In the genomic region with DNA sequence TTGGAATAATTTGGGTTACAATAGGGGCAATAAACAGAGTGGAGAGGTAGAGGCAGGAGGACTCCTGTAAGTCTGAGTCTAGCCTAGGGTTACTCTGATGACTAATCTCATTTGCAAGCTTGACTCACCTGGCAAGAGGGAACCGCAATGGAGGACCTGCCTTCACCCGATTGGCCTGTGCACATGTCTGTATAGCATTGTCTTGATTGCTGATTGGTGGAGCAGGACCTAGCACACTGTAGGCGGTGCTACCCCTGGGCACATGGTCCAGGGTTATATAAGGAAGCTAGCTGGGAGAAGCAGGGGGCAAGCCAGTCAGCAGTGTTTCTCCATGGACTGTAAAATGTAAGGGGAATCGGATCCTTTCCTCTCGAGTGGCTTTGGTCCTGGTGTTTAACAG, we compare ENCODE assay signal across 9 mouse cellular contexts. TPM values are rescaled to one million over a fixed set of nuclear protein-coding genes. Genes with fewer than 3 reads are reported as not detected.
A peak's percentile ranks its signal among the peaks of the same experiment; 100 is the strongest.
DNase-seq lines count a peak whose midpoint lies in the region; ATAC-seq and TF ChIP-seq lines count a peak whose summit lies in the region.
"Had no signal": no experiment of that assay in that cellular context is flagged by ENCODE, and none has a peak within 500 bp of the region (broad histone marks: within the 10 kb centered on the region; RNA-seq: fewer than 3 reads in every experiment).

No protein-coding gene starts in this region.

- 0 out of 2 replicates have a peak, but pooled peaks have one; percentile 39 for ATAC-seq in kidney, embryonic 14.5 days (ENCODE audit: low FRiP score, low TSS enrichment)
- ATAC-seq in kidney, embryonic 16.5 days (ENCODE audit: low FRiP score, low TSS enrichment), result no peak

- H3K27me3 ChIP-seq in kidney, embryonic 14.5 days (ENCODE audit: control insufficient read depth, insufficient read depth, low read length), result peaks cover 3% of the 10 kb centered on the region
- H3K27me3 ChIP-seq in kidney, embryonic 16.5 days (ENCODE audit: insufficient read depth, low read length), result peaks cover 5% of the 10 kb centered on the region; the same call in 1 of the 2 replicates
- peaks cover under 1% of the 10 kb centered on the region for H3K27me3 ChIP-seq in E14TG2a.4 (ENCODE audit: insufficient read depth, low read length)

- H3K36me3 ChIP-seq in kidney, embryonic 14.5 days (ENCODE audit: control insufficient read depth, insufficient read depth, low read length), result no peaks in the 10 kb centered on the region
- H3K36me3 ChIP-seq in kidney, embryonic 16.5 days (ENCODE audit: insufficient read depth, low read length), result no peaks in the 10 kb centered on the region
- H3K36me3 ChIP-seq in E14TG2a.4 (ENCODE audit: insufficient read depth, low read length), result no peaks in the 10 kb centered on the region
- H3K36me3 ChIP-seq: midbrain, embryonic 12.5 days had no signal

- H3K4me3 ChIP-seq in kidney, embryonic 14.5 days (ENCODE audit: low read length), result no peak overlapping the region
- no peak overlapping the region for H3K4me3 ChIP-seq in kidney, embryonic 16.5 days (ENCODE audit: low read length)
- H3K4me3 ChIP-seq in E14TG2a.4 (replicated peaks; ENCODE audit: low read length), result peak overlapping the region; percentile 78
- H3K4me3 ChIP-seq: midbrain, embryonic 12.5 days had no signal

- H3K9ac ChIP-seq in kidney, embryonic 14.5 days (ENCODE audit: low read depth, low read length), result no peak overlapping the region
- H3K9ac ChIP-seq in kidney, embryonic 16.5 days (replicated peaks; ENCODE audit: low read length), result no peak overlapping the region
- H3K9ac ChIP-seq: midbrain, embryonic 12.5 days had no signal

- 0 out of 2 replicates have a peak, but pooled peaks cover 5% of the 10 kb centered on the region for H3K4me1 ChIP-seq in kidney, embryonic 14.5 days (ENCODE audit: control insufficient read depth, insufficient read depth, low read length)
- peaks cover 9% of the 10 kb centered on the region for H3K4me1 ChIP-seq in kidney, embryonic 16.5 days (ENCODE audit: insufficient read depth, low read length)
- peaks cover 76% of the 10 kb centered on the region for H3K4me1 ChIP-seq in E14TG2a.4 (replicated peaks; ENCODE audit: low read depth, low read length)

- TF ChIP-seq CTCF in E14TG2a.4 (conservative IDR thresholded peaks at IDR 0.05; ENCODE audit: low read length), result no peak

- 81% methylated on average over 5 of the region's 5 CpGs for WGBS in kidney, embryonic 14.5 days
- 80% methylated on average over 5 of the region's 5 CpGs for WGBS in kidney, embryonic 16.5 days

- no peak overlapping the region for H3K27ac ChIP-seq in kidney, embryonic 14.5 days (ENCODE audit: low read depth, low read length)
- no peak overlapping the region for H3K27ac ChIP-seq in kidney, embryonic 16.5 days (ENCODE audit: low read length)
- H3K27ac ChIP-seq: midbrain, embryonic 12.5 days had no signal

- intact Hi-C loops in gastrocnemius, postnatal 36 days (cut with DNase I), result no loop called here

- DNase-seq in adrenal gland, postnatal 14 days, result peak; percentile 55
- DNase-seq in adrenal gland, adult 18-20 months (ENCODE audit: low spot score in 2 of 2), result no peak
- DNase-seq in induced T-regulatory cell, adult 2 months (ENCODE audit: low read depth), result peak; percentile 61
- DNase-seq in layer of hippocampus, adult 18-20 months (ENCODE audit: low spot score in 2 of 2), result no peak
- no peak for DNase-seq in gastrocnemius, postnatal 36 days

- no peak overlapping the region for H3K4me2 ChIP-seq in kidney, embryonic 14.5 days (replicated peaks; ENCODE audit: low read depth, low read length)
- H3K4me2 ChIP-seq in kidney, embryonic 16.5 days (replicated peaks; ENCODE audit: low read depth, low read length), result no peak overlapping the region
- H3K4me2 ChIP-seq: midbrain, embryonic 12.5 days had no signal

- H3K9me3 ChIP-seq in kidney, embryonic 14.5 days (ENCODE audit: control insufficient read depth, low read length), result no peaks in the 10 kb centered on the region
- H3K9me3 ChIP-seq in kidney, embryonic 16.5 days (ENCODE audit: low read length), result 0 out of 2 replicates have a peak, but pooled peaks cover 2% of the 10 kb centered on the region
- no peaks in the 10 kb centered on the region for H3K9me3 ChIP-seq in E14TG2a.4 (ENCODE audit: low read length)
- H3K9me3 ChIP-seq: midbrain, embryonic 12.5 days had no signal

RNA-seq across cellular contexts. Expression of gene Stac2, which starts 4.7 kb away (rescaled TPM):
- 3.1 and 3.7 TPM in 2 replicates for total RNA-seq in adrenal gland, postnatal 14 days (2021)
- 10 to 100 TPM in 1 of 2 experiments, 1 to 10 TPM in 1; 5.0 to 12.3 TPM for total RNA-seq in adrenal gland, adult 18-20 months (2021)
- 3.8 and 4.1 TPM in 2 replicates for polyA plus RNA-seq in kidney, embryonic 14.5 days (2014; fragmentation: Nextera tagmentation; extraction: Ambion mirVana)
- 3.3 and 4.0 TPM in 2 replicates for polyA plus RNA-seq in kidney, embryonic 16.5 days (2015; fragmentation: Nextera tagmentation; extraction: Ambion mirVana)
- 10 to 100 TPM; 45.7 to 55.2 TPM for total RNA-seq in layer of hippocampus, adult 18-20 months (2021)
- total RNA-seq in gastrocnemius, postnatal 36 days (2021), result under 1 TPM; 0.07 to 0.15 TPM

RNA-seq across cellular contexts. Expression of gene Rpl19, which starts 31.5 kb away (rescaled TPM):
- 1,235 and 1,395 TPM in 2 replicates for total RNA-seq in adrenal gland, postnatal 14 days (2021)
- 1,000 to 10,000 TPM; 1,100 to 1,184 TPM for total RNA-seq in adrenal gland, adult 18-20 months (2021)
- 1,236 and 1,648 TPM in 2 replicates for polyA plus RNA-seq in kidney, embryonic 14.5 days (2014; fragmentation: Nextera tagmentation; extraction: Ambion mirVana)
- 950 and 1,086 TPM in 2 replicates for polyA plus RNA-seq in kidney, embryonic 16.5 days (2015; fragmentation: Nextera tagmentation; extraction: Ambion mirVana)
- total RNA-seq in layer of hippocampus, adult 18-20 months (2021), result 100 to 1,000 TPM; 601 to 664 TPM
- 100 to 1,000 TPM; 368 to 452 TPM for total RNA-seq in gastrocnemius, postnatal 36 days (2021)

RNA-seq across cellular contexts. Expression of gene Cacnb1, which starts 35.2 kb away (rescaled TPM):
- total RNA-seq in adrenal gland, postnatal 14 days (2021), result 7.8 and 10.4 TPM in 2 replicates
- 10 to 100 TPM in 1 of 2 experiments, 1 to 10 TPM in 1; 8.6 to 10.1 TPM for total RNA-seq in adrenal gland, adult 18-20 months (2021)
- polyA plus RNA-seq in kidney, embryonic 14.5 days (2014; fragmentation: Nextera tagmentation; extraction: Ambion mirVana), result 11.7 and 12.3 TPM in 2 replicates
- polyA plus RNA-seq in kidney, embryonic 16.5 days (2015; fragmentation: Nextera tagmentation; extraction: Ambion mirVana), result 12.8 TPM in 2 replicates
- 100 to 1,000 TPM; 148 to 155 TPM for total RNA-seq in layer of hippocampus, adult 18-20 months (2021)
- total RNA-seq in gastrocnemius, postnatal 36 days (2021), result 100 to 1,000 TPM; 215 to 243 TPM

Comparison
In these comparisons a context has a peak if more than half of its experiments do, and no peak if none do; other contexts are left out.
1. DNase-seq: peak in adrenal gland, postnatal 14 days (single experiment) and induced T-regulatory cell, adult 2 months (single experiment); none in adrenal gland, adult 18-20 months (0 of 2), layer of hippocampus, adult 18-20 months (0 of 2) and gastrocnemius, postnatal 36 days (0 of 2).
2. RNA of gene Cacnb1, which starts 35.2 kb away (total RNA-seq): 215 to 243 TPM in gastrocnemius, postnatal 36 days and 148 to 155 TPM in layer of hippocampus, adult 18-20 months; 8.6 to 10.1 TPM in adrenal gland, adult 18-20 months and 7.8 to 10.4 TPM in adrenal gland, postnatal 14 days; every median in the first group is over 10 times any median in the second.